Mouse (Mus musculus) layer of hippocampus, adult 2 months (tissue): ENCODE measurements around the gene Cacng3. TPM values are rescaled to one million over a fixed set of nuclear protein-coding genes. Genes with fewer than 3 reads are reported as not detected.

Source experiments
- DNase-seq, 2 experiments: peaks; one replicate each; pipeline ENCODE4 v3.0.0; 2022; ENCODE audit warnings: low spot score in 2 of 2
- H3K27ac ChIP-seq: fragments of 200-600 bp; 2 replicates; pipeline ENCODE4 v1.8.1; 2022
- H3K4me3 ChIP-seq: fragments of 200-600 bp; 2 replicates; pipeline ENCODE4 v1.8.1; 2022; ENCODE audit warnings: mild to moderate bottlenecking
- CTCF ChIP-seq: fragments of 200-600 bp; conservative IDR thresholded peaks from 2 replicates; pipeline ENCODE4 v1.8.1; 2022; ENCODE audit warnings: antibody characterized with exemption, mild to moderate bottlenecking, moderate library complexity
- total RNA-seq, 2 experiments: library from RNA; stranded (reverse); gene quantifications; 2 replicates each; pipeline ENCODE4 v1.2.3; 2021

Cacng3 gene
- total RNA-seq, 2 experiments from 2014 or later = 60.3 to 60.7 TPM

DNA sequence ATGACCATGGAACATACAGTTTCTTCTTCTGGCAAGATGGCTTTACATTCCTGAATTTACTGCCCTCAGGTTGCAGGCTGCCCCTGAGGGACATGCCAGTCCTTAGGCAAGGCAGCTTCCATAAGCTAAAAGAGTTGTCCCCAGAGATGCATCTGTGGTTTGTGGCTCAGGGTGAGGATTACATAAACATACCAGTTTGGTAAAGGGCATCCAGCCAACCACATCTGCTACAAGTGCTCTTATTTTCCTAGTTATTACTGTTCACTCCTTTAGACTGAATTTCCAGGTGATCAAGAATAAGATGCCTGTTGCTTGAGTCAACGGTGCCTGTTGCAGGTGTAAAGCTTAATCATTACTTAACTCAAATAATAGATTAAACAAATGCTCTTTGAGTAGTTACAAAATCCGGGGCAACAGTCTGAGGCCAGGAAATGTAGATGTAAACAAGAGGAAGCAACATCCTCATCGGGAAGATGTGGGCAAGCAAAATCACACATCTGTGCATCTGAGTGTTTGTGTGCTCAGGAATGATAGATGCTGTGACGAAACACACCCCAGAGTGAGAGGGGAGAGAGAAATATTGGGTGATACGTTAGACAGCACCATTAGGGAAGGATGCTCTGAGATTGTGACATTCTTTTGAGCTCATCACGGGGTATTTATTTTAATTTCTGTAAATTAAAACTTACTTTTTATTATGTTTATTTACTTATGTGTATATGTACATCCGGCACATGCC, 4.8 kb upstream of the Cacng3 start:
- no peak for TF ChIP-seq CTCF
- no peak overlapping the region for H3K4me3 ChIP-seq
- no peak for DNase-seq
- no peak overlapping the region for H3K27ac ChIP-seq

DNA sequence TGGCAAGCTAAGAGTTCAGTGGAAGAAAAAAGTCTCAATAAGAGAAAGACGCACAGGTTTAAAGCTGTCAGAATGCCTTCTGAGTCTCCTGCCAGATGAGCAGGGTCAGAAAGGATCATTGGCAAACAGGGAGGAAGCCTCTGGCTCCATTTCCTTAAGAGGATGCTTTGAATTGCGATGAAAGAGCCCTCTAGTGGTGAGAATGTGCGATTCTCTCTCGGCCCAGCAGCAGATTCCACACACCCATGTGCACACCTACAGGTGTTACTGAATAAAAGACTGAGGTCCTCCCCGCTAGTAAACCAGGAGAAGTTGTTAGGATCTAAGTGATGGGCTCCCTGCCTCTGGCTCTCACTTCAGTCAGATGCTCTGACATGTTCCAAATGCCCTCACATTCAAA, 2.4 kb upstream of the Cacng3 start:
- Histone ChIP-seq H3K27ac (no peak overlapping the region), H3K4me3 (no peak overlapping the region)
- TF ChIP-seq CTCF = peak; percentile 88
- DNase-seq = peak; percentile 23 to 31

DNA sequence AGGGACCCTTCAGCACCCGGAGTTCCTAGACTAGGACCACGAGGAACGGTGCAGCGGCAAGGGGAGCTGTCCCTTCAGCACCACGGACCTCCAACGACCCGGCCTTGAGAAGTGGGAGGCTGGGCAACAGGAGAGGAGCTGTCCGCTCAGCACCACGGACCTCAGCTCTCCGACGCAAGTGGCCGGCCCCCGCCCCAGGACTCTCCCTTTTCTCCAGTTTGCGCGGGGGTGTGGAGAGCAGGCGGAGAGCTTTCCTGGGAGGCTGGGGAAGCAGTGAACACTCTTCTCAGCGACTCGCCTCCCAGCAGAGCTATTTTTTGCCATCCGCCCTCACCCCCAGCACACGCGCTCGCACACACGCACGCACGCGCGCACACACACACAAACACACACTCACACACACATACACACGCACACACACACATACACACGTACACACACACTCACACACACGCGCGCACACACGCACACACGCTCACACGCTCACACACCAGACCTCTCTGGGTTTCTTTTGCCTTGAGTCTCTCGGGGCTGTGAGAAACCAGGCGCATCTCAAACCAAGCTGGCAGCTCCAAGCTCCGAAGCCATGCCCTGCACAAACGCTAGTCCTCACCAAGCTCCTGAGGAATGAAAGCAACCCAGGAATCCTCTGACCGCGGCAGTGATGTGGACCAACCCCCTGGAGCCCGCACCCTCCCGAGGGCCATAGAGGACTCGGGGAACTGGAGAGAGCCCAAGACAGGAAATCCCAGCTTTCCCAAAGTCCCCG, 765 bp downstream of the Cacng3 start:
- DNase-seq = peak; percentile 71 to 73
- Histone ChIP-seq H3K27ac (peak overlapping the region; percentile 92), H3K4me3 (peak overlapping the region; percentile 67)
- TF ChIP-seq CTCF = 0 out of 2 replicates have a peak, but pooled peaks have one; percentile 6

DNA sequence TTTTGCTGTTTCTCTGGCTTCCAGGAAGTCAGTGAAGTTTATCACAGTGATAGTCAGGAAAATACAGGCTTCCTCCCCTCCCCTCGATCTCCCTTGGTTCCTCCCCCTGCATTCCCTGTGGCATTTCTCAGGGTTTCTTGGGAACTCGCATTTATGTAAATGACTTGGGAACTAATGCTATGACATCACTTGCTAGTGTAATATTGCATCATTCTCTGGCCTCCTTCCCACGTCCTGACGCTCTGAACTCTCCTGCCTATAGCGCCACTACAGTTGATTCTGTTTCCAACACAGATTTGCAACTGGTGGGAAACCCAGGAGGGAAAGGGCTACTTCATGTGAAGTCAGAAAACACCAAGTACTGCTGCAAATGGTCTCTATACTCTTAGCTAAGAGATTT, 2.7 kb downstream of the Cacng3 start:
- peak; percentile 35 for TF ChIP-seq CTCF
- DNase-seq = peak; percentile 32 to 49
- Histone ChIP-seq H3K27ac (peak overlapping the region; percentile 92), H3K4me3 (peak overlapping the region; percentile 67)

DNA sequence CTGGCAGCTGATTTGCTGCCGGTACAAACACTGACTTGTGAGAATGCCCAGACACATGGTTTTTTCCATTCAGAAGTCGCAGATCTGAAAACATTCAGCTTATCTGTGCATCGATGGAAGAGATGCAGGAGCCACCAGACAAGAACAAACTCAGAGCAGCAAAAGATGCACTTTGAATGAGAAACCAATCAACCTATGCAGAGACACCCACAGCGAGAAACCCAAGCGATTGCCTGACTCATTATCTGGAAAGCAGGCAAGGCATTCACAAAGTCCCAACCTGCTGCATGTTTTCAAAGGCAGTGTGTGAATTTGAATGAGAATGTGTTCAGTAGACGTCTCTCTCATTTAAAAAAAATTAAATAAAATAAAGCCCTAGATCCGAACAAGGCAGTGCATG, 4.9 kb downstream of the Cacng3 start:
- peak; percentile 27 to 55 for DNase-seq
- H3K4me3 ChIP-seq = peak overlapping the region; percentile 67
- 0 out of 2 replicates have a peak overlapping the region, but pooled peaks have one; percentile 7 for H3K27ac ChIP-seq
- no peak for TF ChIP-seq CTCF

DNA sequence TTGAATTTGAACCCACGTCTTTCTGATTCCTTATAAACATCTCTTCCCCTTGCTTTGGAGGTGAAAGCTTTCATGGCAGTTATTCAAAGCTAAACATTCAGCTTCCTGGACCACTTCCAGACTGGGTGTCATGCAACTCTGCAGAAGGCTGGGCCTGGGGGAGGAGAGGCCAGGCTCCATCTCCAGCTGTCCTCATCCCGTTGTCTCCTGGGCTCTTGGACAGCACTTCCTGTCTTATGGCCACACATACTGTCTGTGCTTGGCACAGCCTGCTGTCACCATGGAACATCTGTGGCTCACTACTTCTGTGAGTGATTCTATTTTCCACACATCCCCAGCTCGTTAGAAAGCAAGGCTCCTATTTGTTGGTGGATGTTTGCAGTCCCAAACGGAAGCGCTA, 31.5 kb downstream of the Cacng3 start:
- TF ChIP-seq CTCF = no peak
- H3K27ac ChIP-seq = no peak overlapping the region; the same call in 1 of the 2 replicates

DNA sequence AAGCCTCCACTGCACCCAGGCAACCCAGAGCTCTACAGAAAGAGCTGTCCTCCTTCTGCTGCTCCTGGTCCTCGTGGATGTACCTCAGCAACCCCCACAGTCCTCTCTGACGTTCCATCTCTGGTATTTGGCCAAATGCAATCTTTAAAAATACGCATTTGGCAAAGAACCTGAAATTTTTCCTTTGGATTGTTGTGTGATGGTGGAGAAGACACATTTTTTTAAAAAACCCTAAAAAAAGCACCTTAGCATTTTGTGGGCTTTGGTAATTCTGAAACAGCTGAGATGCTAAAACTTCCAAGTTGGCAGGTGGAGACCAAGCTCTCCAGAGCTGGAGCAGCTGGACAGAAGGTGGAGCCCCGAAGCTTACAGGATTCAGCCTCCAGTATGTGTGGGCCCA, 32.2 kb downstream of the Cacng3 start:
- DNase-seq = no peak
- Histone ChIP-seq H3K27ac (peak overlapping the region; percentile 15; the same call in 1 of the 2 replicates), H3K4me3 (no peak overlapping the region)
- TF ChIP-seq CTCF = no peak

More for the DNA sequence above, 31.5 kb downstream of the Cacng3 start:
- DNase-seq = peak; percentile 10 to 40
- H3K4me3 ChIP-seq = no peak overlapping the region

DNA sequence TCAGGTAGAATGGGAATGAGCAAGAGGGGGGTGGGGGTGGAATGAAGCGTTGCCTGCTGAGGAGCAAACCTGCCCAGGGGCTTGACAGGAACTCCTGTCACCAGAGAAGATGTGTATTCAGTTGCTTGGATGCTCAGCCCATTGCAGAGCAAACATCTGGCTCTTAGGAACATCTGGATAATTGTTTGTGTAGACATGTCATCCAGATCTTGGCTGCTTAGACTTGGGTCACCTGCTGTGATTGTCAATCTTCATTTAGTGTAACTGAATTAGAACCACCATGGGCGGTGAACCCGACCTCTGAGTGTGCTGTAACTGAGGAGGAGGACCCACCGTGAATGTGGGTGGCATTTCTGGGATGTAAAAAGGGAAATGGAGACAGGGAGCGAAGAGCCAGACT, 36.4 kb downstream of the Cacng3 start:
- Histone ChIP-seq H3K4me3 (no peak overlapping the region), H3K27ac (no peak overlapping the region)
- no peak for TF ChIP-seq CTCF
- DNase-seq = no peak

DNA sequence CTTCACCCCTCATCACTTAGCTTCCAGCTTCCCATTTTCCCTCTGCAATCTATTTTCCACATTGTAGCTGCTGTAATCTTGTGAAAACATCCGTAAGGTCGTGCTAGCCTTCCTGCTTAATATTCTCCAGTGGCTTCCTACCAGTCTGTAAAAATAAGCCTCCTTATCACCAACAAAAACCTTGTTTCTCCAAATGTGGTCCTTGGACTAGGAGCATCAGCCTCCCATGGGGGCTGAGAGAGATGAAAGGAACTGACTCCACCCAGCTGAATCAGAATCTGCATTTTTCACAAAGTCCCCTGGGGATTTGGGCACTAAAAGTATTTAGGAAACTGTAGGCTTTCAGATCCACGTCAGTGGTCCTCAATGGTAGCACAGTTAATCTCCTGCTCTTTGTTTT, 46.0 kb downstream of the Cacng3 start:
- no peak for TF ChIP-seq CTCF
- no peak overlapping the region for H3K4me3 ChIP-seq
- H3K27ac ChIP-seq = no peak overlapping the region
- DNase-seq = no peak

DNA sequence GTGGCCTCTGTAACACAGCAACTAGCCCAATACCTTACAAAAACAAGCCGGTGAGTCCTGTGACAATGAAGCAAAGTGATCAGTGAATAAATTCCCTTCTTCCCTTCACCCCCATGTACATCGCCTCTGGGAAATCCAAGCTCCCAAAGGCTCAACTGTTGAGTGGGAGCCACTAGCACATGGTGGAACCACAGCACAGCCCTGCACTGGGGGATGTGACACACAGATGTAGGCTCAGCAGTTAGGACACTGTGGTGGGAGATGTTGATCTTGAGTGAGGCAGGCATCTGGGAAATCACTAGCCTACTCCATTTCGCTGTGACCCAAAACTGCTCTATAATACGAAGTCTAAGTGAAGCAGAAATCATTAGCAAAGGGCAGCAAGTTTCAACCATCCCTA, 48.2 kb downstream of the Cacng3 start:
- no peak for TF ChIP-seq CTCF
- no peak overlapping the region for H3K4me3 ChIP-seq
- H3K27ac ChIP-seq = peak overlapping the region; percentile 51; the same call in 1 of the 2 replicates
- DNase-seq = no peak

DNA sequence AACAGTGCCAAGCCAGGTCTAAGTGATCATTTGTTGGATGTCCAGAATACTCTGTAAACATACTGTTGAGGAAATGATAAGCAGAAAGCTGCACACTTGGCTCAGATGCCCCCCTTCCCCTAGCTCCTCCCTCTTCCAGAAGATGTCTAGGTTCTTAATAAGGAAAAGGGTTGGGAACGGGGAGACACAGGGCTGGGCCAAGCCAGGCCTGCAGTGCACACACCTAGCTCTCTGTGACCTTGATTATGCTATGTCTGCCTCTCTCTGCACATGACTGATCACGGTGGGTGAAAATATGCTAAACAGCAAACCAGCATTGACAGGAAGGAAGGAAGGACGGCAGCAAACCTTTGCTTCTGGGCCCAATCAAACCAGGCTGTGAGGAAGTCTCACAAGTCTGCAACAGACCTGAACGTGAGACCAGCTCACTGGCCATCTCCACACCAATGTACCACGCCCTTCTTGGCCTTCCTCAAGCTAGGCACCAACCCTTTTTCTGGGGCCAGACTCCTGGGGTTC, 53.1 kb downstream of the Cacng3 start:
- H3K4me3 ChIP-seq = no peak overlapping the region
- no peak overlapping the region for H3K27ac ChIP-seq
- DNase-seq = no peak
- no peak for TF ChIP-seq CTCF

DNA sequence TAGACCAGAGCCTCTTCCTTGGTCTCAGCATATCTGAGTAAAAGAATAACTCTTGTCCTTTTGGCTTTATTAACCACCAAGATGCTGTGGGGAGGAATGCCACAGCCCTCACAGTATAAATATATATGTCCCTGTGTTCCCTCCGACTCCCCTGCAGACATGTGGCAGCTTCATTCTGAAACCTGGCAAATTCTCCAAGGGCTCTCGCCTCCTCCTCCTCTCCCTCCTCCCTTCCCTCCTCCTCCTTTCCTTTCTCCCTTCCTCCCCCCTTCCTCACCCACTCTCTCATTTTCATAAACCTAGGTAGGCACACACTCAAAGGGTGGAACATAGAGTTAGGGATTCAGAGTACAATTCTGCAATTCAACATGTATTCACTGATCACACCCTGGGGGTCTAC, 56.1 kb downstream of the Cacng3 start:
- no peak overlapping the region for H3K27ac ChIP-seq
- no peak for TF ChIP-seq CTCF
- DNase-seq = no peak
- H3K4me3 ChIP-seq = no peak overlapping the region

DNA sequence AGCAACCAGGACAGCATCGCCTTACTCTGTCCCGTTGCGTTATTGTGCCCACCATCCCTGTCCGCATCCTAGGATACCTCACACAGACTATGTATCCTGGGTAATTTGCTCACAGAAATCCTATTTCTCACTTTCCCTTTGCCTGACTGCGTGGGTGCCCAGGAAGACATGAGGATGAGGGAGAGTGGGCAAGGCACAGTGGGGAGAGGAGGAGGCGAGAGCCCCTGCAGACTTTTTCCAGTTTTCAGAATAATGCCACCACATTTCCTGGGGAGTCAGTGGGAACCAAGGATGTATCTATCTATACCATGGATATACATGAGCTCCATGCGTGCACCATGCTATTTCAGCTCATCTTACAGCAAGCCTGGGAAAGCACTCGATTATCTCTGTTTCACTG, 57.9 kb downstream of the Cacng3 start:
- no peak overlapping the region for H3K4me3 ChIP-seq
- no peak for TF ChIP-seq CTCF
- no peak for DNase-seq
- H3K27ac ChIP-seq = no peak overlapping the region
